Mouse (Mus musculus): ENCODE data around the gene Mief2.

DNA sequence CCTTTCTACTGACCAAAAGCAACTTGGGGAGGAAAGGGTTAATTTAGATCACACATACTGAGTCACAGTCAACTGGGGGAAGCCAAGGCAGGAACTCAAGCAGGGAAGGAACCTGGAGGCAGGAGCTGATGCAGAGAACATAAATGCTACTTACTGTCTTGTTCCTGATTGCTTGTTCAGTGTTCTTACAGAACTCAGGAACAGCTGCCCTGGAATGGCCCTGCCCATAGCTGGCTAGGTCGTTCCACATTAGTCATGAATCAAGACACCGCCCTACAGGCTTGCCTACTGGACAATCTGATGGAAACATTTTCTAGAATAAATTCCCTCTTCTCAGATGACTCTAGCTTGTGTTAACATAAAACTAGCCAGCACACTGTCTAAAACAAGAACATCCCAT lies 6.0 kb downstream of the Mief2 start:
- TF ChIP-seq CTCF (IDR thresholded peaks at IDR 0.05; ENCODE audit: low read depth, low read length) (no peak), POLR2A (IDR thresholded peaks at IDR 0.05; ENCODE audit: borderline replicate concordance, low read depth, low read length) (no peak)
